27 mouse cellular contexts compared by ENCODE assay signal in the genomic region with DNA sequence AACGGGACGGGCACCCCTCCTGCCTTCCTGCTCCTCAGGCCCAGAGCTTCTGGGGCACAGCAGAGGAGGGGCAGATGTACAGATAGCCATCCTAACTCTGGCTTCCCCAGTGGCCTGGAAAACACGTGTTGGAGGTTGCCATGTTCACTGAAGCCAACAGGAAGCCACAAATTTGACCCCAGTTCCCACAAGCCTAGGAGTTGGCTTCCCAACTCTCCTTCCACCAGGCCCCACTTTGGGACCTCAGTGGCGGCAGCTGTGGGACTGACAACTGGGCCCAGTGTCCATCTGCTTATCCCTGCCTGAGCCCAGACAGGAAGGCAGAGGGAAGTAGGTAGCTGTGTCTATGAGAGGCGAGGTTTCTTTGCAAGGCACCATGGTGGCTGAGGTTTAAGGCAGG. TPM values are rescaled to one million over a fixed set of nuclear protein-coding genes. Genes with fewer than 3 reads are reported as not detected.
DNase-seq lines count a peak whose midpoint lies in the region; ATAC-seq lines count a peak whose summit lies in the region.
"Had no signal": no experiment of that assay in that cellular context is flagged by ENCODE, and none has a peak within 500 bp of the region (broad histone marks: within the 10 kb centered on the region; RNA-seq: fewer than 3 reads in every experiment).

No protein-coding gene starts in this region.

- H3K36me3 ChIP-seq in forebrain, embryonic 14.5 days (ENCODE audit: control insufficient read depth, insufficient read depth, low read length): 0 out of 2 replicates have a peak, but pooled peaks cover 4% of the 10 kb centered on the region
- no peaks in the 10 kb centered on the region for H3K36me3 ChIP-seq in hindbrain, embryonic 13.5 days
- H3K36me3 ChIP-seq: embryonic facial prominence, embryonic 12.5 days; forebrain, embryonic 12.5 days; hindbrain, embryonic 10.5 days had no signal

- no peak overlapping the region for H3K9ac ChIP-seq in forebrain, embryonic 14.5 days (ENCODE audit: low read length)
- H3K9ac ChIP-seq in hindbrain, embryonic 13.5 days: no peak overlapping the region
- H3K9ac ChIP-seq: embryonic facial prominence, embryonic 12.5 days; forebrain, embryonic 12.5 days; hindbrain, embryonic 14.5 days had no signal

- H3K27me3 ChIP-seq in forebrain, embryonic 14.5 days (replicated peaks; ENCODE audit: control insufficient read depth, insufficient read depth, low read length): no peaks in the 10 kb centered on the region
- H3K27me3 ChIP-seq in hindbrain, embryonic 13.5 days: no peaks in the 10 kb centered on the region
- H3K27me3 ChIP-seq: embryonic facial prominence, embryonic 12.5 days; forebrain, embryonic 12.5 days had no signal

- H3K27ac ChIP-seq in forebrain, embryonic 14.5 days (ENCODE audit: low read depth, low read length): no peak overlapping the region
- H3K27ac ChIP-seq in hindbrain, embryonic 13.5 days: no peak overlapping the region
- H3K27ac ChIP-seq: embryonic facial prominence, embryonic 12.5 days; forebrain, embryonic 12.5 days; heart, adult 2 months; hindbrain, embryonic 10.5 days; hindbrain, embryonic 14.5 days; hindbrain, postnatal 0 days had no signal

- ATAC-seq in common myeloid progenitor, adult 5-6 weeks (replicated peaks; ENCODE audit: low read depth, poor library complexity, severe bottlenecking): peak; percentile 41; the same call in 1 of the 2 replicates
- peak; percentile 37 for ATAC-seq in megakaryocyte progenitor cell, adult 5-6 weeks (replicated peaks; ENCODE audit: poor library complexity)
- no peak for ATAC-seq in forebrain, embryonic 14.5 days
- ATAC-seq in hindbrain, embryonic 13.5 days (ENCODE audit: low FRiP score): no peak
- ATAC-seq: CD4-positive, CD25-positive, alpha-beta regulatory T cell, adult 4 months; forebrain, embryonic 16.5 days; hindbrain, postnatal 0 days; inflammation-experienced regulatory T-cells, adult 6 months; intestine, embryonic 16.5 days had no signal

- peak; percentile 69 for DNase-seq in heart, adult 11 months
- DNase-seq in heart, adult 8-10 months (ENCODE audit: low spot score): no peak
- DNase-seq in forebrain, embryonic 14.5 days (ENCODE audit: low spot score): no peak
- DNase-seq: adrenal gland, adult 2 months; adrenal gland, postnatal 14 days; cerebellum, adult 11 months; cerebellum, adult 2 months; cerebellum, adult 9-11 months; cerebellum, postnatal 25 days; gastrocnemius, postnatal 14 days; heart, adult 2 months; kidney, adult 18-20 months had no signal

- H3K4me1 ChIP-seq in forebrain, embryonic 14.5 days (ENCODE audit: control insufficient read depth, insufficient read depth, low read length): no peaks in the 10 kb centered on the region
- no peaks in the 10 kb centered on the region for H3K4me1 ChIP-seq in hindbrain, embryonic 13.5 days (replicated peaks)
- H3K4me1 ChIP-seq: embryonic facial prominence, embryonic 12.5 days; forebrain, embryonic 12.5 days had no signal

- H3K4me3 ChIP-seq in forebrain, embryonic 14.5 days (ENCODE audit: low read depth, low read length): no peak overlapping the region
- H3K4me3 ChIP-seq in hindbrain, embryonic 13.5 days: no peak overlapping the region
- H3K4me3 ChIP-seq: embryonic facial prominence, embryonic 12.5 days; erythroblast, embryonic 14.5 days; forebrain, embryonic 12.5 days; heart, adult 2 months; hindbrain, embryonic 10.5 days had no signal

- H3K4me2 ChIP-seq in forebrain, embryonic 14.5 days (ENCODE audit: low read length): no peak overlapping the region
- H3K4me2 ChIP-seq in hindbrain, embryonic 13.5 days: no peak overlapping the region
- H3K4me2 ChIP-seq: embryonic facial prominence, embryonic 12.5 days; forebrain, embryonic 12.5 days; heart, embryonic 11.5 days; hindbrain, embryonic 14.5 days had no signal

- H3K9me3 ChIP-seq in forebrain, embryonic 14.5 days (replicated peaks; ENCODE audit: control insufficient read depth, low read length): no peaks in the 10 kb centered on the region
- H3K9me3 ChIP-seq in hindbrain, embryonic 13.5 days: no peaks in the 10 kb centered on the region
- H3K9me3 ChIP-seq: embryonic facial prominence, embryonic 12.5 days; forebrain, embryonic 12.5 days; hindbrain, embryonic 10.5 days had no signal

- WGBS in forebrain, embryonic 14.5 days: 78% methylated on average over 5 of the region's 5 CpGs
- 78% methylated on average over 5 of the region's 5 CpGs for WGBS in hindbrain, embryonic 13.5 days

RNA-seq across cellular contexts. Expression of gene Psmd5, which starts 19.2 kb away (rescaled TPM):
- 10 to 100 TPM; 11.2 to 13.0 (median 11.9) TPM for total RNA-seq in heart, adult 8-10 months (2022)
- total RNA-seq in common myeloid progenitor, adult 5-6 weeks (2017): 32.7 and 36.0 TPM in 2 replicates
- 81.7 and 88.9 TPM in 2 replicates for total RNA-seq in megakaryocyte progenitor cell, adult 5-6 weeks (2015)
- total RNA-seq in megakaryocyte progenitor cell, adult 5-6 weeks (2017): 27.5 and 33.9 TPM in 2 replicates
- polyA plus RNA-seq in forebrain, embryonic 14.5 days (2014; fragmentation: Nextera tagmentation; extraction: Ambion mirVana): 120 and 129 TPM in 2 replicates
- 95.6 and 105 TPM in 2 replicates for polyA plus RNA-seq in hindbrain, embryonic 13.5 days (2015; fragmentation: Nextera tagmentation; extraction: Ambion mirVana)

RNA-seq across cellular contexts. Expression of gene Cutal, which starts 19.8 kb away (rescaled TPM):
- 1 to 10 TPM in 2 of 4 experiments, under 1 TPM in 2; 0.87 to 2.1 (median 1.1) TPM for total RNA-seq in heart, adult 8-10 months (2022)
- not detected in 2 replicates for total RNA-seq in common myeloid progenitor, adult 5-6 weeks (2017)
- not detected in 2 replicates for total RNA-seq in megakaryocyte progenitor cell, adult 5-6 weeks (2015)
- not detected in 2 replicates for total RNA-seq in megakaryocyte progenitor cell, adult 5-6 weeks (2017)
- 0.08 and 0.16 TPM in 2 replicates for polyA plus RNA-seq in forebrain, embryonic 14.5 days (2014; fragmentation: Nextera tagmentation; extraction: Ambion mirVana)
- polyA plus RNA-seq in hindbrain, embryonic 13.5 days (2015; fragmentation: Nextera tagmentation; extraction: Ambion mirVana): not detected in 2 replicates
- total RNA-seq: MEL had no signal
- polyA plus RNA-seq: CD4-positive, CD25-positive, alpha-beta regulatory T cell, adult 4 months; embryonic facial prominence, embryonic 12.5 days; erythroblast, embryonic 14.5 days; forebrain, embryonic 12.5 days; forebrain, embryonic 16.5 days; hindbrain, embryonic 10.5 days; inflammation-experienced regulatory T-cells, adult 6 months had no signal

RNA-seq across cellular contexts. Expression of gene Phf19, which starts 19.9 kb away (rescaled TPM):
- 1 to 10 TPM in 2 of 4 experiments, under 1 TPM in 2; 0.66 to 1.5 (median 1.2) TPM for total RNA-seq in heart, adult 8-10 months (2022)
- 5.8 and 9.6 TPM in 2 replicates for total RNA-seq in common myeloid progenitor, adult 5-6 weeks (2017)
- 6.9 and 8.8 TPM in 2 replicates for total RNA-seq in megakaryocyte progenitor cell, adult 5-6 weeks (2015)
- total RNA-seq in megakaryocyte progenitor cell, adult 5-6 weeks (2017): 6.5 and 10.0 TPM in 2 replicates
- polyA plus RNA-seq in forebrain, embryonic 14.5 days (2014; fragmentation: Nextera tagmentation; extraction: Ambion mirVana): 4.7 and 6.2 TPM in 2 replicates
- polyA plus RNA-seq in hindbrain, embryonic 13.5 days (2015; fragmentation: Nextera tagmentation; extraction: Ambion mirVana): 1.1 and 1.3 TPM in 2 replicates

Comparison
In these comparisons a context has a peak if more than half of its experiments do, and no peak if none do; other contexts are left out.
1. ATAC-seq: peak in common myeloid progenitor, adult 5-6 weeks (single experiment) and megakaryocyte progenitor cell, adult 5-6 weeks (single experiment); none in forebrain, embryonic 14.5 days (single experiment) and hindbrain, embryonic 13.5 days (single experiment).